Mouse (Mus musculus) thymus, adult 2 months (tissue): ENCODE results near the gene Esyt3.

ENCODE experiments used
- CTCF ChIP-seq: fragments of 200-500 bp; IDR thresholded peaks from 2 replicates; pipeline ENCODE4 v1.5.1; 2012; ENCODE audit warnings: mild to moderate bottlenecking, control low read depth, low read length, moderate library complexity, borderline replicate concordance; ENCODE audit not compliant: control insufficient read depth, poor library complexity, insufficient read depth; ENCODE audit errors: extremely low read depth
- POLR2A ChIP-seq: fragments of 200-500 bp; IDR thresholded peaks from 2 replicates; pipeline ENCODE4 v1.6.1; 2012; ENCODE audit warnings: mild to moderate bottlenecking, low read length, control low read depth, moderate library complexity; ENCODE audit not compliant: control insufficient read depth, poor library complexity, insufficient read depth; ENCODE audit errors: extremely low read depth

DNA sequence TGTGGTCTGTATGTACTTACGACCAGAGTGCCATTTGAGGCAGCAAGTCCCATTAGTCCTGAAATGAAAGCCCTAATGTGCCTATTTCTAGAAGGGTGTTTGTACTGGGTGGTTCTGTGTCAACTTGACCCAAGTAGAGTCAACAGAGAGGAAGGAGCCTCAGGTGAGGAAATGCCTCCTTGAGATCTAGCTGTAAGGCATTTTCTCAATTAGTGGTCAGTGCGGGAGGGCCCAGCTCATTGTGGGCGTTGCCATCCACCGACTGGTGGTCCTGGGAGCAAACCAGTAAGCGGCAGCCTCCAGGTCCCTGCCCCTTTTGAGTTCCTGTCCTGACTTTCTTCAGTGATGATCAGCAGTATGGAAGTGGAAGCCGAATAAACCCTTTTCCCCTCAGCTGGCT is 52.1 kb downstream of the Esyt3 start:
- TF ChIP-seq CTCF (no peak), POLR2A (no peak)
